29 mouse cellular contexts compared by ENCODE assay signal in the genomic region with DNA sequence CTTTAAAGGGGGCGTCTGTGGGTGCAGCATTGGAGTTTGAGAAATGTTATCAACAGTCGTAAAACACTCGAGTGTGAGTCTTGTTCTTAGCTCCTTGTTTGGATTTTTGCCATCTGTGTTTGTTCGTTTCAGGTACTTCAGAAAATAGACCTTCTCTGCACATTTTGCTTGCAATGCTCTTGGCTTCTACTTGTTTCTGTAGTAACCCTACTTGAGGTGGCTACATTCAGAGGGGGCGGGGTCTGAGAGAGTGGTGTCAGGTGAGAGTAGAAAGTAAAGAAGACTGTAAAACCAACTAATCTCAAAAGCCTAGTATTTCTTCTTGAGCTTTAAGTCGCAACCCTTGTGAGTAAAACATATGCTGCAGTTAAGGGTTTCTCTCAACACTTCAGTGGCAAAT. TPM values are rescaled to one million over a fixed set of nuclear protein-coding genes. Genes with fewer than 3 reads are reported as not detected.
DNase-seq lines count a peak whose midpoint lies in the region; ATAC-seq and TF ChIP-seq lines count a peak whose summit lies in the region.
"Had no signal": no experiment of that assay in that cellular context is flagged by ENCODE, and none has a peak within 500 bp of the region (broad histone marks: within the 10 kb centered on the region; RNA-seq: fewer than 3 reads in every experiment).

No protein-coding gene starts in this region.

- no peak for TF ChIP-seq CTCF in heart, adult 2 months (IDR thresholded peaks at IDR 0.05)

- no peaks in the 10 kb centered on the region for H3K27me3 ChIP-seq in heart, adult 2 months (ENCODE audit: control insufficient read depth, insufficient read depth, low read length)
- H3K27me3 ChIP-seq in heart, embryonic 15.5 days, result no peaks in the 10 kb centered on the region
- H3K27me3 ChIP-seq in midbrain, embryonic 11.5 days (ENCODE audit: control insufficient read depth, insufficient read depth, low read length), result no peaks in the 10 kb centered on the region
- no peaks in the 10 kb centered on the region for H3K27me3 ChIP-seq in midbrain, embryonic 13.5 days
- H3K27me3 ChIP-seq: embryonic facial prominence, embryonic 12.5 days; limb, embryonic 13.5 days; midbrain, embryonic 12.5 days; neural tube, embryonic 13.5 days had no signal

- intact Hi-C loops in heart, adult 2 months (cut with DNase I), result no loop called here
- intact Hi-C loops in heart, postnatal 25 days (cut with DNase I), result no loop called here
- intact Hi-C loops in heart, postnatal 36 days (cut with DNase I), result no loop called here

- peak overlapping the region; percentile 52 for H3K4me2 ChIP-seq in heart, embryonic 15.5 days
- no peak overlapping the region for H3K4me2 ChIP-seq in midbrain, embryonic 11.5 days
- no peak overlapping the region for H3K4me2 ChIP-seq in midbrain, embryonic 13.5 days (replicated peaks)
- H3K4me2 ChIP-seq: embryonic facial prominence, embryonic 12.5 days; limb, embryonic 13.5 days; liver, embryonic 11.5 days; midbrain, embryonic 12.5 days; neural tube, embryonic 13.5 days had no signal

- peaks cover 1% of the 10 kb centered on the region for H3K4me1 ChIP-seq in heart, adult 2 months (ENCODE audit: control insufficient read depth, insufficient read depth, low read length)
- peaks cover 37% of the 10 kb centered on the region for H3K4me1 ChIP-seq in heart, embryonic 15.5 days (replicated peaks)
- no peaks in the 10 kb centered on the region for H3K4me1 ChIP-seq in midbrain, embryonic 11.5 days (ENCODE audit: control insufficient read depth, insufficient read depth, low read length)
- H3K4me1 ChIP-seq in midbrain, embryonic 13.5 days (replicated peaks), result no peaks in the 10 kb centered on the region
- H3K4me1 ChIP-seq: limb, embryonic 13.5 days; midbrain, embryonic 12.5 days; neural tube, embryonic 13.5 days had no signal

- H3K27ac ChIP-seq in heart, adult 2 months, result no peak overlapping the region; the same call in 1 of the 2 replicates
- H3K27ac ChIP-seq in heart, embryonic 15.5 days, result no peak overlapping the region
- H3K27ac ChIP-seq in midbrain, embryonic 11.5 days (ENCODE audit: low read depth, low read length), result no peak overlapping the region
- H3K27ac ChIP-seq in midbrain, embryonic 13.5 days, result no peak overlapping the region
- H3K27ac ChIP-seq: embryonic facial prominence, embryonic 12.5 days; layer of hippocampus, adult 2 months; limb, embryonic 13.5 days; midbrain, embryonic 12.5 days; neural tube, embryonic 13.5 days; stomach, postnatal 0 days had no signal

- DNase-seq in heart, adult 2 months, result no peak
- DNase-seq in heart, postnatal 25 days (ENCODE audit: low spot score), result no peak
- DNase-seq in heart, postnatal 36 days, result no peak
- peak; percentile 69 for DNase-seq in midbrain, embryonic 11.5 days (ENCODE audit: low spot score, missing footprints)
- no peak for DNase-seq in cerebellum, postnatal 4 days (ENCODE audit: low spot score in 2 of 2)
- no peak for DNase-seq in embryo, embryonic 10.5 days (ENCODE audit: low spot score)
- DNase-seq: adrenal gland, adult 8-10 months; cerebellum, adult 8-10 months; cerebellum, postnatal 25 days; embryo, embryonic 11 days; gastrocnemius, postnatal 14 days; kidney, adult 2 months; kidney, postnatal 36 days; right cerebral cortex, postnatal 4 days; thymus, adult 18-20 months; thymus, postnatal 25 days had no signal

- no peak overlapping the region for H3K9ac ChIP-seq in heart, adult 2 months (ENCODE audit: low read depth, low read length)
- H3K9ac ChIP-seq in heart, embryonic 15.5 days, result no peak overlapping the region
- H3K9ac ChIP-seq in midbrain, embryonic 11.5 days (ENCODE audit: low read length), result no peak overlapping the region
- H3K9ac ChIP-seq in midbrain, embryonic 13.5 days (replicated peaks), result no peak overlapping the region
- H3K9ac ChIP-seq: embryonic facial prominence, embryonic 12.5 days; limb, embryonic 13.5 days; midbrain, embryonic 12.5 days; neural tube, embryonic 13.5 days had no signal

- no peak for TF ChIP-seq POLR2A in heart, adult 2 months (IDR thresholded peaks at IDR 0.05; ENCODE audit: insufficient read depth, low read depth, low read length)

- H3K79me2 ChIP-seq in heart, adult 2 months (replicated peaks; ENCODE audit: control insufficient read depth, insufficient read depth, low read length), result no peaks in the 10 kb centered on the region

- H3K9me3 ChIP-seq in heart, embryonic 15.5 days (replicated peaks), result no peaks in the 10 kb centered on the region
- H3K9me3 ChIP-seq in midbrain, embryonic 11.5 days (ENCODE audit: control insufficient read depth, low read length), result no peaks in the 10 kb centered on the region
- no peaks in the 10 kb centered on the region for H3K9me3 ChIP-seq in midbrain, embryonic 13.5 days
- H3K9me3 ChIP-seq: embryonic facial prominence, embryonic 12.5 days; G1E; limb, embryonic 13.5 days; midbrain, embryonic 12.5 days; neural tube, embryonic 13.5 days had no signal

- peak overlapping the region; percentile 27; the same call in 1 of the 2 replicates for H3K4me3 ChIP-seq in heart, adult 2 months
- H3K4me3 ChIP-seq in heart, embryonic 15.5 days, result peak overlapping the region; percentile 17; the same call in 1 of the 2 replicates
- no peak overlapping the region for H3K4me3 ChIP-seq in midbrain, embryonic 11.5 days (ENCODE audit: low read depth, low read length)
- H3K4me3 ChIP-seq in midbrain, embryonic 13.5 days (replicated peaks), result no peak overlapping the region
- H3K4me3 ChIP-seq: embryonic facial prominence, embryonic 12.5 days; layer of hippocampus, adult 2 months; limb, embryonic 13.5 days; midbrain, embryonic 12.5 days; neural tube, embryonic 13.5 days had no signal

- ATAC-seq in heart, embryonic 15.5 days (replicated peaks; ENCODE audit: insufficient number of reproducible peaks, insufficient read depth, low FRiP score, low read depth), result no peak
- ATAC-seq in midbrain, embryonic 11.5 days (ENCODE audit: low FRiP score), result no peak
- no peak for ATAC-seq in midbrain, embryonic 13.5 days
- ATAC-seq: forebrain, embryonic 14.5 days; hindbrain, embryonic 16.5 days had no signal

- WGBS in heart, adult 2 months, result 56% methylated on average over 6 of the region's 6 CpGs
- 43% methylated on average over 6 of the region's 6 CpGs for WGBS in heart, embryonic 15.5 days
- 92% methylated on average over 6 of the region's 6 CpGs for WGBS in midbrain, embryonic 11.5 days
- WGBS in midbrain, embryonic 13.5 days, result 89% methylated on average over 6 of the region's 6 CpGs

- TF ChIP-seq EP300 in heart, adult 2 months (IDR thresholded peaks at IDR 0.05; ENCODE audit: insufficient read depth, low read depth, low read length), result no peak

- peaks cover 2% of the 10 kb centered on the region for H3K36me3 ChIP-seq in heart, adult 2 months (ENCODE audit: control insufficient read depth, insufficient read depth, low read length)
- no peaks in the 10 kb centered on the region for H3K36me3 ChIP-seq in heart, embryonic 15.5 days
- no peaks in the 10 kb centered on the region for H3K36me3 ChIP-seq in midbrain, embryonic 11.5 days (ENCODE audit: control insufficient read depth, insufficient read depth, low read length)
- H3K36me3 ChIP-seq in midbrain, embryonic 13.5 days, result no peaks in the 10 kb centered on the region
- H3K36me3 ChIP-seq: embryonic facial prominence, embryonic 12.5 days; G1E; limb, embryonic 13.5 days; midbrain, embryonic 12.5 days; neural tube, embryonic 13.5 days had no signal

RNA-seq across cellular contexts. Expression of a gene that starts 23.1 kb away (rescaled TPM):
- total RNA-seq in heart, adult 2 months (2021), result 1 to 10 TPM; 6.9 to 8.2 TPM
- polyA plus RNA-seq in heart, adult 2 months (2012; rRNA removed), result 2.5 and 3.7 TPM in 2 replicates
- total RNA-seq in heart, postnatal 25 days (2021), result 1 to 10 TPM; 8.1 to 9.0 TPM
- 2.6 and 2.8 TPM in 2 replicates for polyA plus RNA-seq in heart, embryonic 15.5 days (2015; fragmentation: Nextera tagmentation; extraction: Ambion mirVana)
- 1 to 10 TPM; 6.2 to 6.6 TPM for total RNA-seq in heart, postnatal 36 days (2021)
- polyA plus RNA-seq in midbrain, embryonic 11.5 days (2014; fragmentation: Nextera tagmentation; extraction: Ambion mirVana), result 2.9 and 3.3 TPM in 2 replicates
- 4.0 and 4.4 TPM in 2 replicates for polyA plus RNA-seq in midbrain, embryonic 13.5 days (2015; fragmentation: Nextera tagmentation; extraction: Ambion mirVana)
- polyA plus RNA-seq: C2C12, G1E had no signal

Comparison
In these comparisons a context has a peak if more than half of its experiments do, and no peak if none do; other contexts are left out.
1. H3K4me3 ChIP-seq: peak in heart, adult 2 months (single experiment) and heart, embryonic 15.5 days (single experiment); none in midbrain, embryonic 11.5 days (single experiment) and midbrain, embryonic 13.5 days (single experiment).